Mouse (Mus musculus): ENCODE measurements at regions not wholly inside any gene's neighbourhood (a gene's known extent, or its start where the extent isn't known, plus 50 kb on each side); places are given as distances from the start of the nearest gene placed in this dataset.

DNA sequence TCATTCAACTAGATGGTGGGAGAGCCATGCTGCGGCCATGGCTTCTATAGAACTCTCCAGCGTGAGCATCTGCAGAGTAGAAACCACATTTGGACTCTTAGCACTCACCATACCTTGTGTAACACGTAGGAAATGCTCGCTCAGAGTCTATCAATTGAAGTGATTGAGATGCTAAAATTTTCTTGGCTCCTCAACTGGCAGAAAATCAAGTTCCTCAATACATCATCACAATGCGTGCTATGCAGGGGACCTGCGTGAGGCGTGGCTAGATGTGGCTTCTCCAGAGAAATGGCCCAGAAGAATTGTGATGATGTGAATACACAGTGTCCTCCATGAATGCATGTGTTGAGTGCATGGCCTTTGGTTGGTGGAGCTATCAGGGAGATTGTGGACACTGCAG, 174.9 kb upstream of the Sfrp2 start:
- TF ChIP-seq USF1 (IDR thresholded peaks at IDR 0.05; ENCODE audit: low read depth) (no peak), CTCF (IDR thresholded peaks at IDR 0.05; ENCODE audit: control insufficient read depth, insufficient read depth, insufficient read length) (no peak)
